Mouse (Mus musculus) limb, embryonic 13.5 days (tissue): ENCODE results near the gene Zbtb21. TPM values are rescaled to one million over a fixed set of nuclear protein-coding genes. Genes with fewer than 3 reads are reported as not detected.

ENCODE experiments used
- ATAC-seq: fragments of 200-750 bp; cut with Nextera tagmentation; 2 replicates; pipeline ENCODE4 v1.8.0; 2017; ENCODE audit warnings: low read depth, moderate number of reproducible peaks, moderate TSS enrichment; ENCODE audit not compliant: low FRiP score
- H3K27ac ChIP-seq: fragments of 300-500 bp; sonication (generic); 2 replicates; pipeline ENCODE4 v1.5.1; 2015; ENCODE audit warnings: inconsistent platforms, mild to moderate bottlenecking, moderate library complexity
- H3K27me3 ChIP-seq: fragments of 300-500 bp; sonication (generic); 2 replicates; pipeline ENCODE4 v1.6.1; 2015; ENCODE audit warnings: mild to moderate bottlenecking, inconsistent platforms
- H3K36me3 ChIP-seq: fragments of 300-500 bp; sonication (generic); 2 replicates; pipeline ENCODE4 v1.6.1; 2015; ENCODE audit warnings: inconsistent platforms, mild to moderate bottlenecking, moderate library complexity
- H3K4me1 ChIP-seq: fragments of 300-500 bp; sonication (generic); 2 replicates; pipeline ENCODE4 v1.6.1; 2015; ENCODE audit warnings: inconsistent platforms
- H3K4me2 ChIP-seq: fragments of 300-500 bp; sonication (generic); replicated peaks from 2 replicates; pipeline ENCODE4 v1.6.1; 2015; ENCODE audit warnings: inconsistent platforms, mild to moderate bottlenecking, moderate library complexity
- H3K4me3 ChIP-seq: fragments of 300-500 bp; sonication (generic); 2 replicates; pipeline ENCODE4 v1.5.1; 2015; ENCODE audit warnings: moderate library complexity, mild to moderate bottlenecking, inconsistent platforms
- H3K9ac ChIP-seq: fragments of 300-500 bp; sonication (generic); 2 replicates; pipeline ENCODE4 v1.6.1; 2015; ENCODE audit warnings: mild to moderate bottlenecking, inconsistent platforms
- H3K9me3 ChIP-seq: fragments of 300-500 bp; sonication (generic); 2 replicates; pipeline ENCODE4 v1.6.1; 2016; ENCODE audit warnings: inconsistent platforms
- WGBS: fragments of 180-500 bp; shearing (Covaris S2); methylation state at CpG from one replicate; pipeline ENCODE4 v1.1.7; 2015; 5-methylcytosine and 5-hydroxymethylcytosine counted together
- polyA plus RNA-seq: library from polyadenylated mRNA; unstranded; fragments of >200 nt; fragmentation: Nextera tagmentation; extraction: Ambion mirVana; gene quantifications from 2 replicates; pipeline ENCODE4 v1.2.1, GENCODE M21; 2015

Gene Zbtb21
- polyA plus RNA-seq, 1 experiment from 2014 or later: 15.6 TPM

DNA sequence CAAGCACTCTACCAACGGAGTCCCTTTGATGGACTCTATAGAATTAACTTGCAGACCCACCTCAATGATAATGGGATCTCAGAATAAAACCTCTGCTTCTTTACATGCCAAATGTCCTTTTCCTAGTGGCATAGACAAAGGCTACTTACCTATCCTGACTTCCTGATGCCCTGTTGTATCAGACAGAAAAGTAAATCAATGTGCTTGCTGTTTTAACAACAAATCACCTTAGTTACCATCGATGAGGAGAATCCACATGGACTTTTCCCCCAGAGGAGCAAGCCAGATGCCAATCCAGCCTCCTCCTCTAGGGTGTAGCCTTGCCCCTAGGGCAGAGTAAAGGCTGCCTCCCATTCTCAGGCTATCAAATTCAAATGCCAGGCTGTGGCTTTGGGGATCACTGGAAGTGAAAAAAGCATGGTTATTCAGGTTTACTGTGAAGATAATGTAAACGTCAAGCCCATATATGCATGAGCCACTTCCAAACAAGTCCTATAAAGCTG lies 21.9 kb downstream of the Zbtb21 start:
- Histone ChIP-seq H3K27me3 (no peaks in the 10 kb centered on the region), H3K9ac (no peak overlapping the region), H3K4me2 (no peak overlapping the region), H3K27ac (no peak overlapping the region), H3K4me1 (no peaks in the 10 kb centered on the region), H3K36me3 (peaks cover 20% of the 10 kb centered on the region), H3K9me3 (no peaks in the 10 kb centered on the region), H3K4me3 (no peak overlapping the region)
- WGBS: 85% methylated on average over 3 of the region's 3 CpGs
- no peak for ATAC-seq

DNA sequence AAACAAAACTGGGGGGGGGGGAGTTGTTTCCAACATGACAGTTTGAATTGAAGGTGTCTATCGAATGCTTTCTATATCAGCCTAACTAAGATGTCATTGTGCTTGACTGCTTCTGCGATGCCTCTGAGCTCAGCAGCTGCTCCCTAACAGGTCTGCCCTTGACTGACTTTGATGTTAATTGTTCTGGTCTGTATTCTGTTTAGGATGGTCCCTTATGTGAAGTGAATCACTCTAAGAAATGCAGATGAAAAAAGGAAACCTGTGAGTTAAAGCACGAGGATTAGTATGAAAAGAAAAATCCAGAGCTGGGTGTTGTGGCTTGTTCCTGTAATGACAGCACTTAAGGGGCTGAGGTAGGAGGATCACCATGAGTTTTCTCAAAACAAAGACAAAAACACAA lies 26.6 kb downstream of the Zbtb21 start:
- Histone ChIP-seq H3K4me1 (no peaks in the 10 kb centered on the region), H3K4me2 (no peak overlapping the region), H3K27me3 (no peaks in the 10 kb centered on the region), H3K27ac (no peak overlapping the region), H3K4me3 (no peak overlapping the region), H3K36me3 (no peaks in the 10 kb centered on the region), H3K9ac (no peak overlapping the region), H3K9me3 (no peaks in the 10 kb centered on the region)
- ATAC-seq: no peak
- 85% methylated on average over 3 of the region's 3 CpGs for WGBS

DNA sequence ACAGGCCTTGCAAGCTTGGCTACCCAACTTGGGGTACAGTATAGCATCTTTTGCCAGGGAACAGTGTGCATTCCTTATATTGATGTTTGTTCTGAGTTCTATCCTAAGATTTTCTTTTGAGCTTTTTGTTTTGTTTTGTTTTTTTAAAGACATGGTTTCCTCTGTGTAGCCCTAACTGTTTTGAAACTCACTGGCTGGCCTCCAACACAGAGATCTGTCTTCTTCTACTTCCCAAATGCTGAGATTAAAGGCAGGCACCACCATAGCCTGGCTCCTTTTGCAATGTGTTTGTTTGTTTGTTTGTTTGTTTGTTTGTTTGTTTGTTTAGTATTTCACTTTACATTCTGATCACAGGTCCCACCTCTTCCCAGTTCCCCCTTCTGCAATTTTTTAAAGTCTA lies 32.2 kb downstream of the Zbtb21 start:
- Histone ChIP-seq H3K9me3 (no peaks in the 10 kb centered on the region), H3K9ac (no peak overlapping the region), H3K36me3 (no peaks in the 10 kb centered on the region), H3K4me3 (no peak overlapping the region), H3K4me2 (no peak overlapping the region), H3K27ac (no peak overlapping the region), H3K4me1 (no peaks in the 10 kb centered on the region), H3K27me3 (no peaks in the 10 kb centered on the region)
- ATAC-seq: no peak

DNA sequence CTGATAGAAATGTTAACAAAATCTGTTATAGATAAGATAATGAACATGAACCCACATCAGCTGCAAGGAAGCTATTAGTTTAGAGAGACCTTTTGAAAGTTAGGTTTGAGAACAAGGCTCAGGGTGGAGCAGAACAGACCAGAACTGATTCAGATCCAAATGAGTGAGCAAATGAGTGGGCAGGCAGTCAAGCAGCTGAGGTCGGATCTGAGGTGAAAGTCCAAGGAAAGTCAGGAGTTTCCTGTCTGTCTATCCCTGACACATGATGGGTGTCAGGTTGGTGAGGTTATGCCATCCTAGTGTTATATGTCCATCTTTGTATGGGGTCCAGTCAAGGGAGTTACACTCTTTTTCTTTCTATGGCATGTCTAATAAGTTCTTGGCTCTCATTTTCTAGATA lies 32.9 kb downstream of the Zbtb21 start:
- Histone ChIP-seq H3K9me3 (no peaks in the 10 kb centered on the region), H3K4me1 (no peaks in the 10 kb centered on the region), H3K27ac (no peak overlapping the region), H3K36me3 (no peaks in the 10 kb centered on the region), H3K9ac (no peak overlapping the region), H3K27me3 (no peaks in the 10 kb centered on the region), H3K4me2 (no peak overlapping the region), H3K4me3 (no peak overlapping the region)
- no peak for ATAC-seq
- WGBS: 61% methylated on average over 1 of the region's 1 CpGs

DNA sequence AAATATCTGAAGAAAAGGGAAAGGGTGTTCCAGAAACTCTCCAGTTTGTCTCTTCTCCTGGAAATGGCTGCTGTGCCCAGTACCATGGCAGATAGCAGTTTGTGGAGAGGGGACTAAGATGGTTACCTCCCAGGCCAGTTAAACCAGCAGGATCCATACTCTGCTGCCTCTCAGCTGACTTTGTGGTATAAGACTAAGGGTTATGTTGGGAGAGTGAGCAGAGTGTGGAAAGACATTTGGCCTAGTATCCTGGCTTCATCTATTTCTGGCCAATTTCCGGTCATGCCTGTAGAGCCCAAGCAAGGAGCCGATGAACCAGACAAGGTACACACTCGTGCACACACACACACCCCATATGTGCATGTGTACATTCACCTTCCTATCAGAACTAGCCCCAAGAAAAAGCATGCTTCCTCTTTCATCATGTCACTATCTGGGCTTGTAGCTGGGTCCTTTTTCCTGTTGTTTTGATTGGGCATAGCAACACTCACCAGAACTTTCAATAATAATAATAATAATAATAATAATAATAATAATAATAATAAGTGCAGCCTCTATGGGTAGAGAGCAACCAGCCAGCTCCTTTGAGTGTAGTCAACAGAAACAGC lies 35.0 kb downstream of the Zbtb21 start:
- no peak for ATAC-seq
- 87% methylated on average over 3 of the region's 3 CpGs for WGBS
- Histone ChIP-seq H3K27ac (no peak overlapping the region), H3K4me3 (no peak overlapping the region), H3K9me3 (no peaks in the 10 kb centered on the region), H3K4me2 (no peak overlapping the region), H3K9ac (no peak overlapping the region), H3K36me3 (no peaks in the 10 kb centered on the region), H3K4me1 (no peaks in the 10 kb centered on the region), H3K27me3 (no peaks in the 10 kb centered on the region)

DNA sequence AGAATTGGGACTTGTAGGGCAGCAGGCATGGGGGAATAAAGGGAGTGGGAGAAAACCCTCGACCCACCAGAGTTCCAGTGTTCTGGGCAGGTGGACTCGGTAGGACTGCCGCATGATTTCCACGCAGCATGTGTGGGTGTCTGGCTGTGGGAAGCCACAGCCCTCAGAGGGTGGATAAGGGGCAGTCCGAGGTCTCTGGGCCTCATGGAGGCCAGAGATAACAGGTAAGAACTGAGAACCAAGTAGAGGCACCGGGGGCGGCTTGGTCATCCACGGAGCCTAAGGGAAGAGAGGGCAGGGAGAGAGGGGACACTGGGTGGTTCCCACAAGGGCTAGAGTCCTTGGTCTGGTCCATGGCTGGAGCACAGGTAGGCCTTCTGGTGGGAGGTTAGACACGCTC lies 36.0 kb downstream of the Zbtb21 start:
- Histone ChIP-seq H3K4me3 (no peak overlapping the region), H3K36me3 (no peaks in the 10 kb centered on the region), H3K4me1 (peaks cover 3% of the 10 kb centered on the region), H3K27ac (no peak overlapping the region), H3K9ac (no peak overlapping the region), H3K27me3 (no peaks in the 10 kb centered on the region), H3K9me3 (no peaks in the 10 kb centered on the region), H3K4me2 (no peak overlapping the region)
- WGBS: 84% methylated on average over 9 of the region's 9 CpGs
- ATAC-seq: no peak

DNA sequence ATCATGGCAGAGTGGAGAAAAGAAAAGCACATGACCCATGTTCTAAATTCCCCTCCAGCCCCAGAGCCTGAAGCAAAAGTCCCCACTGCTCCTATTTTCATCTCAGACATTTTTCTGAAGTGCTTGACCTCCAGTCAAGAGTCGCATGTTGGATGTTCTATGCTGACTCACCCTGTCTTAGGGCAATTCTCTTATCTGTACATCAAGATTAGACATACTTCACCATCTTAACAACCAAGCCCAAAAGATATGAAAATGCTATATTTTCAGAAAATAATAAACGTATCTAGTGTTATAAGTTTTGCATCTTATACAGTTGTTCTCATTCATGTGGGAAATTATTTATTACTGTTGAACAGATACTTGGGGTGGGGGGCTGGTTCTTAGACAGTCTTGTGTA lies 36.7 kb downstream of the Zbtb21 start:
- H3K4me2 ChIP-seq: no peak overlapping the region
- no peaks in the 10 kb centered on the region for H3K36me3 ChIP-seq
- peaks cover 8% of the 10 kb centered on the region for H3K4me1 ChIP-seq
- H3K27ac ChIP-seq: no peak overlapping the region
- ATAC-seq: no peak
- no peaks in the 10 kb centered on the region for H3K9me3 ChIP-seq
- H3K9ac ChIP-seq: no peak overlapping the region
- H3K27me3 ChIP-seq: no peaks in the 10 kb centered on the region
- 79% methylated on average over 2 of the region's 2 CpGs for WGBS
- no peak overlapping the region for H3K4me3 ChIP-seq

DNA sequence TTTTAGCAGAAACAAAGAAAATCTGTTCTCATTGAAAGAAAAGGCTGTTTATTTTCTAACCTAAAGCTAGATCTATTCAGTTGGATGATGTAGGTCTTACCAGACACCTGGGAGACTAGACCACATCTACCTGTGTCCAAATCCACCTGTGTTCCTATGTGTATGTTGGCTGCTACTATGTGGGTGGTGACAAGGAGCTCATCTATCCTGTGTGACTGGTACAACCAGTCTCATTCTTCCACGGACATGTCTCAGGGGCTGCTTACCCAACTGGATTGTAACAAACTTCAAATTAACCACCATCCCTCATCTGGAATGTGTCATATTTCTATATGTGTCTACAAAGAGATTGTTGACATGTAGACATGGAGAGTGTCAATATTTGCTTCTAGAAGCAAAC lies 38.7 kb downstream of the Zbtb21 start:
- H3K4me1 ChIP-seq: peaks cover 8% of the 10 kb centered on the region
- no peaks in the 10 kb centered on the region for H3K9me3 ChIP-seq
- H3K27me3 ChIP-seq: no peaks in the 10 kb centered on the region
- ATAC-seq: no peak
- 62% methylated on average over 1 of the region's 1 CpGs for WGBS
- no peak overlapping the region for H3K9ac ChIP-seq
- no peaks in the 10 kb centered on the region for H3K36me3 ChIP-seq
- H3K4me3 ChIP-seq: no peak overlapping the region
- H3K27ac ChIP-seq: no peak overlapping the region
- no peak overlapping the region for H3K4me2 ChIP-seq

DNA sequence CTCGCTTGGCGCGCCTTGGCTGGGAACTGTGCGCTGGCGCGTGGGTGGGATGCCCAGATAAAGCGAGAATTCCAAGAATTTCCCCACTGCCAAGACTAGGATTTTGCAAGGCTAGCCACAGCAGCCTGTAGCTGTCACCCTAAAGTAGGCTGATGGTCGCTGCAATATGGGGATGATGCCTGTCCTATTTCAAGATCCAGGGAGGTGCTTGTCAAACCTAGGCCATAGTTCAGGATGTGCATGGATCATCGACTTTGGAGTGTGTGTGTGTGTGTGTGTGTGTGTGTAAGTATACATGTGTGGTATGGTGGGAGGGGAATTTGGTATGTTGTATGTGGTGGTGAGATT lies 39.7 kb downstream of the Zbtb21 start:
- Histone ChIP-seq H3K9ac (peak overlapping the region; percentile 86), H3K4me3 (peak overlapping the region; percentile 88), H3K36me3 (no peaks in the 10 kb centered on the region), H3K4me2 (peak overlapping the region; percentile 91), H3K27me3 (no peaks in the 10 kb centered on the region), H3K4me1 (peaks cover 8% of the 10 kb centered on the region), H3K27ac (no peak overlapping the region), H3K9me3 (no peaks in the 10 kb centered on the region)
- WGBS: 1% methylated on average over 9 of the region's 9 CpGs
- peak; percentile 68 for ATAC-seq

DNA sequence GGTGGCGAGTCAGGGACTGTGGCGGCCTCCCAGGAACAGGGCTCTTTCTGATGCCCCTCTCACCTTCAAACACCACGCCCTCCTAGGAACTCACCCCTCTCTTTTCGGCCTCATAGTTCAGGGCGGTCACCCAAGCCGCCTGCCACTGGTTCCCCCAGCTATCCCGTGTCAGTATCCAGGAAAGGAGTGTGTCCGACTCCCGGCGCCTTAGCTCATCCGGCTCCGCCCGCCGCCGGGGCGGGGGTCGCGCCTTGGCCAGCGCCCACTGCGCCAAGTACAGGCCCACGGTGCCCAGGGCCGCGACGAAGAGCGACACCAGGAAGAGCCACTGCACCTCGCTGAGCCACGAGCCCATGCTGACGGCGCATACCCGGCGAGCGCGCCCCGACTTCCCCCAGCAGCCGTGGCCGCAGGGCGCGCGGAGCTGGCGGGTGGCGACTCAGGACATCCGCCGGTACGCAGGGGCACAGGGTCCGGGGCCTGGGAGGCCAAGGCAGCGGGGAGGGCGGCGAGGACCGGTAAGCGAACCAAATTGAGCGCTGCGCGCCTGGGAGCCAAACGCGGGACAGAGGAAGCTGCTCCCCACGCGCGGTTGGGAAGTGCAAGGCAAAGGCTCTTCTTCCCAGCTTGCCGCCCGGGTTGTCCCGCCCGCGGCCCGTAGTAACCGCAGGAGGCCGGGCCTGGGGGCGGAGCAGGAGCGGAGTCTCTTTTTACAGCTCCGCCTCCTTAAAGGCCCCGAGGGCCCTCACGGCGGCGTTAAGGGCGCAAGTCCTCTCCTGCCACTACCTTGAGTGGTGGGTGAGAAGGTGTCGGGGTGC lies 40.3 kb downstream of the Zbtb21 start:
- H3K4me2 ChIP-seq: peak overlapping the region; percentile 91
- H3K9ac ChIP-seq: peak overlapping the region; percentile 86
- no peaks in the 10 kb centered on the region for H3K9me3 ChIP-seq
- H3K4me1 ChIP-seq: peaks cover 8% of the 10 kb centered on the region
- under 1% methylated on average over 75 of the region's 75 CpGs for WGBS
- H3K27ac ChIP-seq: peak overlapping the region; percentile 85
- no peaks in the 10 kb centered on the region for H3K27me3 ChIP-seq
- H3K36me3 ChIP-seq: no peaks in the 10 kb centered on the region
- peak; percentile 94 for ATAC-seq
- peak overlapping the region; percentile 88 for H3K4me3 ChIP-seq

DNA sequence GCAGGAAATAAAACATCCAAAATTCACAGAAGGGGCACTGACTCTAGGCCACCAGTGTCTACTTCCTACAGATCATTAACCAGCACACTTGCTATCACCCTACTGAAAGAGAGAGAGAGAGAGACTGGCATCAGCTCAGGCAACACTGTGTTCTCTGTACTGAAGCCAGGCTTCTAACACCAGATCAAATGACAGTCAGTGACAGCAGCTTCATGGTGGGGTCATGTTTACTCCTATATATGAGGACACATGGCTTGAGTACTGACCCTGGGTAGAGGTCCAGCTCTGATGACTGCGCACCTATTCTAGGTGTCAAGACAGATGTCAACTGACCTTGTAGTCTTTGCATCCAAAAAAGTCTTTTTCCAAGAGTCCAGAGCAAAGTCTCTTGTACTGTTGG lies 41.8 kb downstream of the Zbtb21 start:
- ATAC-seq: no peak
- H3K9me3 ChIP-seq: no peaks in the 10 kb centered on the region
- no peaks in the 10 kb centered on the region for H3K27me3 ChIP-seq
- no peaks in the 10 kb centered on the region for H3K36me3 ChIP-seq
- H3K27ac ChIP-seq: no peak overlapping the region
- peaks cover 8% of the 10 kb centered on the region for H3K4me1 ChIP-seq
- H3K4me2 ChIP-seq: 0 out of 2 replicates have a peak overlapping the region, but pooled peaks have one; percentile 91
- H3K9ac ChIP-seq: no peak overlapping the region
- H3K4me3 ChIP-seq: no peak overlapping the region
- WGBS: 94% methylated on average over 1 of the region's 1 CpGs

DNA sequence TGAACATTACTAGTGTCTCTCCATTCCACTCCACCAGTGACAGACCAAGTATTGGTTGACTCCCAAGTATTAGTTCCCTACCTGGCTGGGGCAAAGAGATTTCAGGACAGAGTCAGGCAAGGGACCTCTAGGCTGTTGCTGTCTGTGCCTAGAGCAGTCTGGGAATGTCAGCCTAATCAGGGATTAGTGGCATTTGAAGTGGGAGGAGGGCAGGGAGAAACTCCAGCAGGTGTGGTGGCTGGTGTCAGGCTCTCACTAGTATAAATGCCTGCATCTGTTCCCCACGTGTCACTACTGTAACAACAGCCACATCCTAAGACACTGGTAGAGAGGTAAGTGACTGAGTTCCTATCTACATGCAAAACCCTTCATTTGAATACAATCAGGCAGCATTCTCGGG lies 42.6 kb downstream of the Zbtb21 start:
- no peak overlapping the region for H3K4me2 ChIP-seq
- H3K4me3 ChIP-seq: no peak overlapping the region
- no peak for ATAC-seq
- no peak overlapping the region for H3K9ac ChIP-seq
- H3K27me3 ChIP-seq: no peaks in the 10 kb centered on the region
- H3K36me3 ChIP-seq: no peaks in the 10 kb centered on the region
- H3K9me3 ChIP-seq: no peaks in the 10 kb centered on the region
- 37% methylated on average over 2 of the region's 2 CpGs for WGBS
- H3K4me1 ChIP-seq: peaks cover 8% of the 10 kb centered on the region
- H3K27ac ChIP-seq: no peak overlapping the region

DNA sequence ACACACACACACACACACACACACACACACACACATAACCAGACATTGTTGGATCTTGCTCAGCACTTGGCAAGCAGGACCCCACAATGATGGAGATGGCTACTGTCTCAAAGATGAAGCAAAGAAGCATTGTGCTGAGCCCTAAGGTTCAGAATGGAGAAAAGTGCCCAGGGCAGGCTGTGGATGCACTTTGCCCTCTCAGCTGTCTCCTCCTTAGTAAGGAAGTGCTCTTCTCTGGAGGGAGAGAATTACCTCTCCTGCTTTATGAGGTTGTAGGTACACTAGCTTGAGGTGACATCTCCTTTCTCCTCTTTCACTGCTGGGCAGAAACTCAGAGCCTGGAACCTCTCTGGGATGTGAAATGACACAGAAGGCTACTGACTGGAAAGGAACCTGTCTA lies 49.5 kb downstream of the Zbtb21 start:
- Histone ChIP-seq H3K36me3 (no peaks in the 10 kb centered on the region), H3K9me3 (no peaks in the 10 kb centered on the region), H3K27me3 (no peaks in the 10 kb centered on the region), H3K27ac (no peak overlapping the region), H3K4me2 (no peak overlapping the region), H3K9ac (no peak overlapping the region), H3K4me3 (no peak overlapping the region), H3K4me1 (no peaks in the 10 kb centered on the region)
- no peak for ATAC-seq
